Mouse (Mus musculus): ENCODE results near the gene Chmp1a. TPM values are rescaled to one million over a fixed set of nuclear protein-coding genes. Genes with fewer than 3 reads are reported as not detected.

The Chmp1a gene
- 227 TPM for polyA plus RNA-seq (2017; shearing (Covaris generic))

DNA sequence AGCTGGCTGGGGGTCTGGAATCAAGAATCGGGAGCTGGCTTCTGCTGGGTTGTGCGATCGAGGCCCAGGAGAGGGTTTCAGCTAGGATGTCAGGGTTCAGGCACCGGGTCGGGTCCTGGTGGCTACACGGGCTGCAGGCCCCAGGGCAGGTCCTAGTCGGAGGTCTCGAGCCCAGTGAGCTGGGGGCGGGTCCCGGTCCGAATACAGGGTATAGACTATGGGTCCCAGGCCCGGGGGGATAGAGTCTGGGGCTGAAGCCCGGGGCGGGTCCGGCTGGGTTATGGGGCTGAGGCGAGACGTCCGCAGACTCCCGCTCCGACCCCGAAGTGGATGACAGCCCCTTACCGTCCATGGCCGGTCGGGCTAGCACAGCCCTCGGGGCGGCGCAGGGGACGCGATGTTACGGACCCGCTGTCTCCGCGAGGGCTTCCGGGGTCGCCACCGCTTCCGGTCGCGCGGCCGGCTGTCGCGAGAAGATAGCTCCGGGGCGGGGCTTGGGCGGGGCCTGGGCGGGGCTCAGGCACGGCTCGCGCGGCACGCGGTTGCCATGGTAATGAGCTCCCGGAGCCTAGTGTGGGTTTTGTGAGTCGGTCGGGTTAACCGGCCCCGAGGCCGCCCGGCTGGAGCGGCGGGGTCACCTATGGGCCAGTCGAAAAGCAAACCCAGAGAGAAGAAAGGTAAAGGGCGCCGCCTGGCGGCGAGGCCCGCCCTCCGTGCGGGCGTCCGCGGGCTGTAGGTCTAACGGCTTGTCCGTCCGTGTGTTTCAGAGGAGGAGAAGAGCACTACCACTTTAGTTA, at the start of gene Chmp1a, which contains the start of gene Spata33:
Chmp1a (minus strand) TSS at position 443 of the 797 bp plus-strand sequence.
Spata33 (plus strand) TSS at position 512 of the 797 bp plus-strand sequence.

DNA sequence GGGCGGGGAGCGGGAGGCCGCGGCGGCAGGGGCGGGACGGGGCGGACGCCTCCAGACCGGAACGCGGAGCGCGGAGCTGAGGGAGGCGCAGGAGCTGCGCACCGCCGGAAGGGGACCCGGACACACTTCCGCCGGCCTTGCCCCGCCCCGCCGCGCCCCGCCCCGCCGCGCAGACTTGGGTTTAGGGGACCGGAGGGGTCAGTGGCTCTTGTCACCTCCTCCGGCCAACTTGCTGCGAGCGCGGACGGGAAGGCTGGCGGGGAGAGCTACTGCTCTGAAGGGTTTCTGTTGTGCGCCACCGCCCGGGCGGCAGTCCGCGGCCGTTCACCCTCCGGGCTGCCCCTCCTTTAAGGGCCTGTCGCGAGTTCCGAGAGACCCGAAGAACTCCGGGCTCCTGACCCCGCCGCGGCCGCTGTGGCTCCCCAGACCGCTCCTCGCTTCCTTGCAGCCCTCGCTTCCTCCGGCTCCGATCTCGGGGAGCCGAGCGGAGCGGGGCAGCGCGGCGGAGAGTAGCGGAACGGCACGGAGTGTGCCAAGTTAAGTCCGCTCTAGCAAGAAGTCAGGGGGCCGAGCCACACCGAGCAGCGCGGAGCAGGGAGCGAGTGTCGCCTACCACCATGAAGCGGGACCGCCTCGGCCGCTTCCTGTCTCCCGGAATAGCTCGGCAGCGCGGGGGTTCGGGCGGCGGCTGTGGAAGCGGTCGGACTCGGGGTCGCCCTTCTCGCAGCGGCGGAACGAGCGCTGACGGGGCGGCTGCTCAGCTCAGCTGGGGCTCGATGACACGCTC, 41.7 kb upstream of the Chmp1a start, which contains the start of the genes Zfp276 and Vps9d1:
Zfp276 (plus strand) TSS at position 97 of the 787 bp plus-strand sequence.
Vps9d1 (minus strand) TSS at position 250 of the 787 bp plus-strand sequence.

GRCm38 (mm10) chr8:123235520-123236497, 23.2 kb upstream of the Chmp1a start, which contains the start of gene Spata2l:
Gene Spata2l, minus strand, starts transcription at chr8:123236233.

DNA sequence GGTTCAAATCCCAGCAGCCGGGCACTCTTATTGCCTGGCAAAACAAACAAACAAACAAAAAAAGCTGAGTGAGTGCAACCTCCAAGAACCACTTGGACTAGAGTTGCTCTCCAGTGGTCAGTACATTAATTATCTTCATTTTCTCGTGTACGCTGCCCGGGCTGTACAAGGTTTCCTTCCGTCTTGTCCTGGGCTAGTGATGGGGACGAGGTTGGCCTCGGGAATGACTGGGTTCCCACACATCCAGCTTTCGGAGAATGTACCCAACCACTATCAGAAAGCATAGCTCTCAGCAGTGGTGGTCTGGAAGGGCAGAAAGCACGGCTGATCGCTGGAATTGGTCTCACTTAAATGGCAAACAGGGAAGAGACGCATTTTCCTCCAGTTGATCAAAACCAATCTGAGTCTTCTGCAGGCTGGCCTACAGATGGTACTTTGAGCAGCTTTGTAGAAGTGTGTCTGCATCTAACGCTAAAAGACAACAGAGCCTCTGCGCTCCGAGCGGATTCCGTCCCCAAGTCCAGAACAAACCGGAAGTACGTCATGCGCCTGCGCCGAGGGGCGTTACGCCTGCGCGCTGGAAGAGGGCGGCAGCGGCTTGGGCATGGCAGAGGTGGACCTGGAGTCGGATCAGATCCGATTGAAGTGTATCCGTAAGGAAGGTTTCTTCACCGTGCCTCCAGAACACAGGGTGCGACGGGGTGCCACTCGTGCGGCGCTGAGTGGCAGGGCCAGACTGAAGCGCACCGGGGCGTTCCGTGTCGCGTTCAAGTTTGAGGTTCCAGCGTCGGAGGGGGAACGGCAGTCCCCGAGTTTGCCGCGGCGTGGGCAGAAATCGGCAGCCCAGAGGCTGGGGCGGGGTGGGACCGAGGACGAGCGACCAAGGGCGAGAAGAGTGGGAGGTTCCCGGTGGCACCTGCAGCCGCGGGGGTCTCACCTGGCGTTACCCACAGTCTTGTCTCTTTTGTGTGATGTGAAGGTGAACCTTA, 12.0 kb upstream of the Chmp1a start, which contains the start of gene Cdk10:
Cdk10 (plus strand) TSS at position 565 of the 989 bp plus-strand sequence.

DNA sequence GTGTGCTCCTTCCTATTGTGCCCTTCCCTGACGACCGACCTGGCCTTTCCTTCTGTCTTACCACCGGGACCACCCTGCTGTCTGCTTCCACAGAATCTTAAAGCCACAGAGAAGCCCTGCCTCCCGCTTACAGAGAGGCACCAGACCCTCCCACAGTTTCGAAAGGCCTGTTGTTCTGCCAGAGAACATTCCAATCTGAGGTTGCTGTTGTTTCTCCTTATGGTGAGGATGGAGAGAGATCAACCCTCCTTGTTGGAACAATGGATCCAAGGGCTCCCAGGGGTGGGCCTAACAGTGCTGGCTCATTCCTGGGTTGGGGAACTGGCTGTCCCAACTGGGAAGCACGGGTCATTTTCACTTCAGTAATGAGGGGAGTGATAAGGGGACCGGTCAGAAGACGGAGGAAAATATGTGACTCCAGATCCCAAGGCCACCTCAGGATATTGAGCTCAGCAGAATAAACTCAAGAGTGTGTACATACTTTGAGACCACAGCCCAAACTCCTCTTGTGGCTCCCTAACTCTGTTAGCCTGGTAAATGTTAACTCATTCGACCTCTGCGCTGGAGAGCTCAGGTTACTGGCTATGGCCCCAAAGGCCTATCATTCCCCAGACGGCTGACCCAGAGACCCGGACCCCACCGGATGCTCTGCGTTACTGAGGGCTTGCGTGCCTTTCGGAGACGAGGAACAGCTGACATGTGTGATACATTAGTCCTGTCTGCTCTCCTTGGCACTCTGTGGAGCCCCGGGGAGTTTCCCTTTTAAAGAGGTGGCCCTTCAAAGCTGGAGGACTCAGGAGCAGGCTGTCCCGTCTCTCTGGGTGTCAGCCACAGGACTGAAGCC, 26.8 kb downstream of the Chmp1a start, which contains the start of gene Dpep1:
Dpep1 (plus strand) TSS at position 677 of the 844 bp plus-strand sequence.

DNA sequence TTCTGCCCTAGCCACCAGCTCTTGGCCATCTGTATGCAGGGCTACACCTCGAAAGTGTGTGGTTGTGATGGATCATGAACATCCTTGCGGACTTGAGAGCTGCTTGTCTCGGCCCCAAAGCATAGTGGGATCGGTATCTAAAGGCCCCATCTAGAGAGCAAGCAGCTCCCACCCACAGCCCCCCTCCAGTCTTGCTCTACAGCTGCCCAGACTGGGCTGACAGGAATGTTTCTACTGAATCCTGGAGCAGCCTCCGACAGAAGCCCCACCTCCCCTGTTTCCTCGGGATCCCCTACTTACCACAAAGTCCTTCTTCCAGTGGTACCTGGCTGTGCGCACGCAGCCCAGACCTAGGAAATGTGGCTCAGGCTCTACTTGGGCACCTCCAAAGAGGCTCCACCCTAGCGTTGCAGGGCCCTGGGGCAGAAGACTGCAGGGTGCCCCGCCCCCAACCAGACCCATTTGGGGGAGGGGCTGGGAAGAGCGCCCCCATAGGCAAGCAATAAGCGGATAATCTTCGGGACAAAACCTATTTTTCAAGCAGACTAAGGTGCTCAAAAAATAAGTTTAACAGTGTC, 54.6 kb downstream of the Chmp1a start, which contains the start of gene Sult5a1:
Sult5a1 (minus strand) TSS at position 428 of the 578 bp plus-strand sequence.

Other genes starting within 250 kb of the Chmp1a start
- 51.6 TPM for gene Ankrd11, start 170.5 kb downstream of the Chmp1a start, polyA plus RNA-seq (2017; shearing (Covaris generic))
- gene Spg7, start 149.8 kb downstream of the Chmp1a start, polyA plus RNA-seq (2017; shearing (Covaris generic)): 15.5 TPM
- gene Rpl13, start 110.4 kb downstream of the Chmp1a start, polyA plus RNA-seq (2017; shearing (Covaris generic)): 929 TPM
- gene Cpne7, start 95.4 kb downstream of the Chmp1a start, polyA plus RNA-seq (2017; shearing (Covaris generic)): 0.99 TPM
- gene Sult5a1, start 54.4 kb downstream of the Chmp1a start, polyA plus RNA-seq (2017; shearing (Covaris generic)): not detected
- gene Dpep1, start 26.5 kb downstream of the Chmp1a start, polyA plus RNA-seq (2017; shearing (Covaris generic)): not detected
- gene Spata33, start 69 bp upstream of the Chmp1a start, polyA plus RNA-seq (2017; shearing (Covaris generic)): not detected
- gene Cdk10, start 12.1 kb upstream of the Chmp1a start, polyA plus RNA-seq (2017; shearing (Covaris generic)): 26.8 TPM
- 9.1 TPM for gene Spata2l, start 23.5 kb upstream of the Chmp1a start, polyA plus RNA-seq (2017; shearing (Covaris generic))
- 23.2 TPM for gene Zfp276, start 41.4 kb upstream of the Chmp1a start, polyA plus RNA-seq (2017; shearing (Covaris generic))
- gene Vps9d1, start 41.6 kb upstream of the Chmp1a start, polyA plus RNA-seq (2017; shearing (Covaris generic)): 19.5 TPM
- 13.2 TPM for gene Fanca, start 105.8 kb upstream of the Chmp1a start, polyA plus RNA-seq (2017; shearing (Covaris generic))
- not detected for gene Spire2, start 120.0 kb upstream of the Chmp1a start, polyA plus RNA-seq (2017; shearing (Covaris generic))
- 310 TPM for gene Tcf25, start 161.0 kb upstream of the Chmp1a start, polyA plus RNA-seq (2017; shearing (Covaris generic))
- 0.10 TPM for gene Mc1r, start 194.3 kb upstream of the Chmp1a start, polyA plus RNA-seq (2017; shearing (Covaris generic))
- gene Tubb3, start 198.7 kb upstream of the Chmp1a start, polyA plus RNA-seq (2017; shearing (Covaris generic)): 0.57 TPM
- gene Def8, start 210.8 kb upstream of the Chmp1a start, polyA plus RNA-seq (2017; shearing (Covaris generic)): 15.6 TPM